Mouse (Mus musculus) myocyte (in vitro differentiated cells): Measurements from ENCODE around the gene Cryge.

Source experiments
- POLR2A ChIP-seq: IDR thresholded peaks from one replicate; pipeline ENCODE4 v1.6.1; 2011; ENCODE audit warnings: low read depth, mild to moderate bottlenecking, control low read depth, moderate library complexity; ENCODE audit not compliant: insufficient read length
- REST ChIP-seq: IDR thresholded peaks from one replicate; pipeline ENCODE4 v1.6.1; 2011; ENCODE audit warnings: mild to moderate bottlenecking, control low read depth, moderate library complexity; ENCODE audit not compliant: insufficient read depth, insufficient read length

- TF ChIP-seq POLR2A (no peak), REST (no peak)
Measured at GRCm38 (mm10) chr1:65043433-65043832, 7.5 kb downstream of the Cryge start.
